In the genomic region with DNA sequence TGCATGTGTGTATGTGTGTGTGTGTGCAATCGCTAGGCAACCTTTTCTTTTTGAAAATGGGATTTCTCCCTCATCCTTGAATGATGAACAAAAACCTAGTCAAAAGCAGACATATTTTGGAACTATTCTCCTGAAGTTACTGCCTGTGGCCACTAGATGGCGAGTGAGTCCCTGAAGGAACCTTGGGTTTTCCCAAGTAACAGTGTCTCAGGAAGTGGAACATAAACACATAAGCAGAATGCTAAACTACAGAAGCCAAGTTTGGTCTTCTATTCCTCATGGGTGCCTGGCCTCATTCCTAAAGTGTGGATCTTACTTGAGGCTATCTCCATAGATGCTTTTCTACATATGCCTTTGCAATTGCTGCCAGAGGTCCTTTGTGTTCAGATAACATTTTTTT, we compare ENCODE assay signal across 9 mouse cellular contexts. TPM values are rescaled to one million over a fixed set of nuclear protein-coding genes. Genes with fewer than 3 reads are reported as not detected.
A peak's percentile ranks its signal among the peaks of the same experiment; 100 is the strongest.
DNase-seq lines count a peak whose midpoint lies in the region; ATAC-seq and TF ChIP-seq lines count a peak whose summit lies in the region.
"Had no signal": no experiment of that assay in that cellular context is flagged by ENCODE, and none has a peak within 500 bp of the region (broad histone marks: within the 10 kb centered on the region; RNA-seq: fewer than 3 reads in every experiment).

No protein-coding gene starts in this region.

- no peak overlapping the region for H3K9ac ChIP-seq in embryonic facial prominence, embryonic 15.5 days
- H3K9ac ChIP-seq in hindbrain, postnatal 0 days (replicated peaks; ENCODE audit: low read length) = no peak overlapping the region
- no peak overlapping the region for H3K9ac ChIP-seq in liver, postnatal 0 days (replicated peaks)
- H3K9ac ChIP-seq: embryonic facial prominence, embryonic 13.5 days had no signal

- H3K36me3 ChIP-seq in embryonic facial prominence, embryonic 15.5 days = peaks cover 45% of the 10 kb centered on the region
- H3K36me3 ChIP-seq in hindbrain, postnatal 0 days (ENCODE audit: insufficient read depth, low read length) = no peaks in the 10 kb centered on the region
- no peaks in the 10 kb centered on the region for H3K36me3 ChIP-seq in liver, postnatal 0 days (replicated peaks; ENCODE audit: insufficient read depth, low read length)

- peak; percentile 58 to 67 for DNase-seq in left cerebral cortex, adult 2 months (ENCODE audit: extremely low spot score in 1 of 2, low spot score in 2 of 2)
- DNase-seq in left cerebral cortex, adult 11 months (ENCODE audit: low spot score) = no peak
- peak; percentile 42 for DNase-seq in adrenal gland, adult 2 months
- DNase-seq in hindbrain, postnatal 0 days (ENCODE audit: low spot score) = peak; percentile 88
- DNase-seq in liver, postnatal 0 days = peak; percentile 43
- DNase-seq in retina, postnatal 1 day = peak; percentile 68
- no peak for DNase-seq in MN1 (ENCODE audit: low spot score)

- no peak overlapping the region; the same call in 1 of the 2 replicates for H3K27ac ChIP-seq in left cerebral cortex, adult 2 months
- H3K27ac ChIP-seq in embryonic facial prominence, embryonic 15.5 days (replicated peaks) = peak overlapping the region; percentile 34; the same call in 1 of the 2 replicates
- peak overlapping the region; percentile 76 for H3K27ac ChIP-seq in hindbrain, postnatal 0 days
- no peak overlapping the region for H3K27ac ChIP-seq in liver, postnatal 0 days (ENCODE audit: low read depth)

- intact Hi-C loops in left cerebral cortex, adult 2 months (cut with DNase I) = loop anchor here (1.0 to 5.0 kb wide), 2 partner anchors 89 to 148 kb away; no protein-coding TSS in a partner anchor

- H3K4me2 ChIP-seq in embryonic facial prominence, embryonic 15.5 days (replicated peaks) = no peak overlapping the region
- no peak overlapping the region for H3K4me2 ChIP-seq in hindbrain, postnatal 0 days (ENCODE audit: low read depth, low read length)
- H3K4me2 ChIP-seq in liver, postnatal 0 days (ENCODE audit: low read depth, low read length) = peak overlapping the region; percentile 2; the same call in 1 of the 2 replicates
- H3K4me2 ChIP-seq: embryonic facial prominence, embryonic 13.5 days had no signal

- TF ChIP-seq EP300 in liver, postnatal 0 days (IDR thresholded peaks at IDR 0.05; ENCODE audit: low read depth) = no peak

- WGBS in embryonic facial prominence, embryonic 15.5 days = 12% methylated on average over 2 of the region's 2 CpGs
- 16% methylated on average over 2 of the region's 2 CpGs for WGBS in hindbrain, postnatal 0 days
- 12% methylated on average over 2 of the region's 2 CpGs for WGBS in liver, postnatal 0 days (ENCODE audit: insufficient replicate concordance)

- H3K4me3 ChIP-seq in left cerebral cortex, adult 2 months = no peak overlapping the region
- H3K4me3 ChIP-seq in embryonic facial prominence, embryonic 15.5 days (replicated peaks) = no peak overlapping the region
- no peak overlapping the region for H3K4me3 ChIP-seq in hindbrain, postnatal 0 days (ENCODE audit: low read length)
- no peak overlapping the region for H3K4me3 ChIP-seq in liver, postnatal 0 days (ENCODE audit: low read depth, low read length)
- H3K4me3 ChIP-seq: embryonic facial prominence, embryonic 13.5 days had no signal

- H3K9me3 ChIP-seq in embryonic facial prominence, embryonic 15.5 days (replicated peaks) = no peaks in the 10 kb centered on the region
- H3K9me3 ChIP-seq in hindbrain, postnatal 0 days (ENCODE audit: low read length) = no peaks in the 10 kb centered on the region
- no peaks in the 10 kb centered on the region for H3K9me3 ChIP-seq in liver, postnatal 0 days (ENCODE audit: low read length)
- H3K9me3 ChIP-seq: embryonic facial prominence, embryonic 13.5 days had no signal

- peak; percentile 97 for TF ChIP-seq CTCF in left cerebral cortex, adult 2 months (IDR thresholded peaks at IDR 0.05)
- peak; percentile 89 for TF ChIP-seq CTCF in hindbrain, postnatal 0 days (IDR thresholded peaks at IDR 0.05; ENCODE audit: low read depth)
- TF ChIP-seq CTCF in liver, postnatal 0 days (IDR thresholded peaks at IDR 0.05; ENCODE audit: low read depth) = peak; percentile 96

- H3K4me1 ChIP-seq in embryonic facial prominence, embryonic 15.5 days = no peaks in the 10 kb centered on the region
- H3K4me1 ChIP-seq in hindbrain, postnatal 0 days (ENCODE audit: insufficient read depth, low read length) = no peaks in the 10 kb centered on the region; the same call in 1 of the 2 replicates
- peaks cover 4% of the 10 kb centered on the region for H3K4me1 ChIP-seq in liver, postnatal 0 days (ENCODE audit: insufficient read depth)

- no peak for ATAC-seq in embryonic facial prominence, embryonic 15.5 days (ENCODE audit: insufficient number of reproducible peaks, low FRiP score, low TSS enrichment, low read depth)
- peak; percentile 57 for ATAC-seq in hindbrain, postnatal 0 days
- ATAC-seq in liver, postnatal 0 days = no peak

- H3K27me3 ChIP-seq in embryonic facial prominence, embryonic 15.5 days = no peaks in the 10 kb centered on the region
- no peaks in the 10 kb centered on the region for H3K27me3 ChIP-seq in hindbrain, postnatal 0 days (ENCODE audit: insufficient read depth, low read length)
- no peaks in the 10 kb centered on the region for H3K27me3 ChIP-seq in liver, postnatal 0 days (ENCODE audit: insufficient read depth, low read length)
- H3K27me3 ChIP-seq: embryonic facial prominence, embryonic 13.5 days had no signal

RNA-seq across cellular contexts. Expression of a gene that starts 22.4 kb away (rescaled TPM):
- not detected for total RNA-seq in left cerebral cortex, adult 2 months (2021)
- total RNA-seq in adrenal gland, adult 2 months (2021) = not detected
- not detected in 2 replicates for polyA plus RNA-seq in adrenal gland, adult 2 months (2012; rRNA removed)
- polyA plus RNA-seq in embryonic facial prominence, embryonic 15.5 days (2015; fragmentation: Nextera tagmentation; extraction: Ambion mirVana) = not detected in 2 replicates
- total RNA-seq in hindbrain, postnatal 0 days (2014; rRNA removed) = not detected in 2 replicates
- polyA plus RNA-seq in hindbrain, postnatal 0 days (2015; fragmentation: Nextera tagmentation; extraction: Ambion mirVana) = not detected in 2 replicates
- not detected in 2 replicates for polyA plus RNA-seq in liver, postnatal 0 days (2015; fragmentation: Nextera tagmentation; extraction: Ambion mirVana)
- polyA plus RNA-seq: embryonic facial prominence, embryonic 13.5 days had no signal

Comparison
In these comparisons a context has a peak if more than half of its experiments do, and no peak if none do; other contexts are left out.
1. DNase-seq: peak in left cerebral cortex, adult 2 months (2 of 2), adrenal gland, adult 2 months (single experiment), hindbrain, postnatal 0 days (single experiment), liver, postnatal 0 days (single experiment) and retina, postnatal 1 day (single experiment); none in left cerebral cortex, adult 11 months (single experiment) and MN1 (single experiment).
2. H3K27ac ChIP-seq: peak in embryonic facial prominence, embryonic 15.5 days (single experiment) and hindbrain, postnatal 0 days (single experiment); none in left cerebral cortex, adult 2 months (single experiment) and liver, postnatal 0 days (single experiment).
3. Peak in every context shown above with its lines, with median percentiles within 50 percentile points of each other: CTCF ChIP-seq.